Mouse (Mus musculus) B cell, adult 67 days (primary cell): ENCODE results near the gene Olfr453. TPM values are rescaled to one million over a fixed set of nuclear protein-coding genes. Genes with fewer than 3 reads are reported as not detected.

Experiments used
- total RNA-seq, 2 experiments: library from RNA; stranded (reverse); gene quantifications; 4 replicates each; pipeline ENCODE4 v1.2.4; 2023

Olfr453 gene
- total RNA-seq: not detected

GRCm38 (mm10) chr6:42739071-42739470 is at the start of gene Olfr453:
TSS of gene Olfr453 (plus strand) at chr6:42739371.

GRCm38 (mm10) chr6:42709291-42710211 is 29.6 kb upstream of the Olfr453 start, which contains the start of gene Tcaf1:
TSS of gene Tcaf1 (minus strand) at chr6:42710088.

GRCm38 (mm10) chr6:42756104-42756503 is 16.9 kb downstream of the Olfr453 start, which contains the start of gene Olfr38:
TSS of gene Olfr38 (plus strand) at chr6:42756404.

GRCm38 (mm10) chr6:42784793-42785192 is 45.6 kb downstream of the Olfr453 start, which contains the start of gene Olfr452:
TSS of gene Olfr452 (plus strand) at chr6:42785093.

Other genes with a start within 250 kb of the Olfr453 start
- gene Olfr455, start 191.8 kb upstream of the Olfr453 start, total RNA-seq: not detected
- gene Tcaf3, start 141.7 kb upstream of the Olfr453 start, total RNA-seq: not detected
- gene Tcaf2, start 94.1 kb upstream of the Olfr453 start, total RNA-seq: not detected
- not detected for gene Tcaf1, start 29.3 kb upstream of the Olfr453 start, total RNA-seq
- gene Olfr38, start 17.0 kb downstream of the Olfr453 start, total RNA-seq: not detected
- gene Olfr452, start 45.7 kb downstream of the Olfr453 start, total RNA-seq: not detected
- gene Olfr450, start 72.6 kb downstream of the Olfr453 start, total RNA-seq: not detected
- gene Olfr449, start 95.0 kb downstream of the Olfr453 start, total RNA-seq: not detected
- gene Olfr448, start 151.1 kb downstream of the Olfr453 start, total RNA-seq: not detected
- not detected for gene Olfr447, start 169.5 kb downstream of the Olfr453 start, total RNA-seq
- gene Olfr446, start 182.0 kb downstream of the Olfr453 start, total RNA-seq: not detected
- gene Olfr444, start 209.7 kb downstream of the Olfr453 start, total RNA-seq: not detected